Mouse (Mus musculus) cerebellum, adult 2 months (tissue): ENCODE data around the gene Acyp2. TPM values are rescaled to one million over a fixed set of nuclear protein-coding genes. Genes with fewer than 3 reads are reported as not detected.
"Not testable (repeated sequence)": the region's sequence is repeated elsewhere in the genome, so short reads cannot be mapped to it uniquely, and the experiment has no call there.

Source experiments
- DNase-seq, 2 experiments: peaks; one replicate each; pipeline ENCODE4 v3.0.0; 2021
- H3K27ac ChIP-seq: fragments of 200-500 bp; 2 replicates; pipeline ENCODE4 v1.5.1; 2012; ENCODE audit warnings: low read length, control low read depth, inconsistent platforms; ENCODE audit not compliant: insufficient read depth
- H3K27me3 ChIP-seq: fragments of 200-500 bp; 2 replicates; pipeline ENCODE4 v1.6.1; 2012; ENCODE audit warnings: inconsistent platforms, mild to moderate bottlenecking, low read length, moderate library complexity; ENCODE audit not compliant: control insufficient read depth, insufficient read depth
- H3K4me1 ChIP-seq: fragments of 200-500 bp; 2 replicates; pipeline ENCODE4 v1.6.1; 2011; ENCODE audit warnings: low read length; ENCODE audit not compliant: control insufficient read depth, insufficient read depth
- H3K4me3 ChIP-seq: fragments of 200-500 bp; replicated peaks from 2 replicates; pipeline ENCODE3; 2011; ENCODE audit warnings: mild to moderate bottlenecking, low read depth, low read length, control low read depth; ENCODE audit not compliant: insufficient read depth
- CTCF ChIP-seq: fragments of 200-500 bp; IDR thresholded peaks from 2 replicates; pipeline ENCODE4 v1.5.1; 2011; ENCODE audit warnings: low read depth, mild to moderate bottlenecking, control low read depth, low read length, moderate library complexity, borderline replicate concordance; ENCODE audit not compliant: insufficient read depth
- POLR2A ChIP-seq: fragments of 200-500 bp; IDR thresholded peaks from 2 replicates; pipeline ENCODE4 v1.6.1; 2011; ENCODE audit warnings: low read length, control low read depth, borderline replicate concordance; ENCODE audit not compliant: insufficient read depth
- WGBS: fragments of 180-500 bp; shearing (Covaris S2); methylation state at CpG from one replicate; pipeline ENCODE4 v1.1.7; 2018; 5-methylcytosine and 5-hydroxymethylcytosine counted together
- polyA plus RNA-seq: library from polyadenylated mRNA; depleted of rRNA; stranded (reverse); fragments of >200 nt; gene quantifications from 2 replicates; pipeline ENCODE4 v1.2.3, GENCODE M21; 2012

Acyp2 gene
- polyA plus RNA-seq, 1 experiment, result 75.2 TPM

GRCm38 (mm10) chr11:30650416-30650815 is 1.0 kb upstream of the Acyp2 start:
- 76% methylated on average over 1 of the region's 1 CpGs for WGBS
- H3K27me3 ChIP-seq, result no peaks in the 10 kb centered on the region
- DNase-seq, result no peak

GRCm38 (mm10) chr11:30635674-30636073 is 13.7 kb downstream of the Acyp2 start:
- 100% methylated on average over 1 of the region's 1 CpGs for WGBS
- no peaks in the 10 kb centered on the region for H3K4me1 ChIP-seq
- H3K27ac ChIP-seq, result no peak overlapping the region

More at GRCm38 (mm10) chr11:30650416-30650815, 1.0 kb upstream of the Acyp2 start:
- H3K27ac ChIP-seq, result no peak overlapping the region
- H3K4me1 ChIP-seq, result no peaks in the 10 kb centered on the region
- no peak for TF ChIP-seq CTCF
- TF ChIP-seq POLR2A, result no peak
- no peak overlapping the region for H3K4me3 ChIP-seq

GRCm38 (mm10) chr11:30630514-30630913 is 18.9 kb downstream of the Acyp2 start:
- Histone ChIP-seq H3K4me1 (no peaks in the 10 kb centered on the region), H3K4me3 (no peak overlapping the region), H3K27me3 (no peaks in the 10 kb centered on the region), H3K27ac (no peak overlapping the region)
- no peak for DNase-seq
- 86% methylated on average over 6 of the region's 6 CpGs for WGBS
- TF ChIP-seq CTCF, result no peak
- no peak for TF ChIP-seq POLR2A

More at GRCm38 (mm10) chr11:30635674-30636073, 13.7 kb downstream of the Acyp2 start:
- no peak for DNase-seq
- Histone ChIP-seq H3K27me3 (no peaks in the 10 kb centered on the region), H3K4me3 (no peak overlapping the region)
- TF ChIP-seq POLR2A, result no peak
- TF ChIP-seq CTCF, result no peak

- Histone ChIP-seq H3K4me1 (no peaks in the 10 kb centered on the region), H3K27ac (no peak overlapping the region), H3K4me3 (no peak overlapping the region), H3K27me3 (no peaks in the 10 kb centered on the region)
- no peak for DNase-seq
- 94% methylated on average over 2 of the region's 2 CpGs for WGBS
- TF ChIP-seq CTCF (no peak), POLR2A (no peak)
Observed at GRCm38 (mm10) chr11:30623218-30623617, 26.2 kb downstream of the Acyp2 start.

GRCm38 (mm10) chr11:30621386-30622363 is 27.7 kb downstream of the Acyp2 start:
- not testable (repeated sequence) for H3K4me3 ChIP-seq, DNase-seq
- 93% methylated on average over 1 of the region's 1 CpGs for WGBS

GRCm38 (mm10) chr11:30618235-30618634 is 31.2 kb downstream of the Acyp2 start:
- Histone ChIP-seq H3K4me3 (no peak overlapping the region), H3K27ac (no peak overlapping the region), H3K27me3 (no peaks in the 10 kb centered on the region), H3K4me1 (no peaks in the 10 kb centered on the region)
- WGBS, result 65% methylated on average over 4 of the region's 4 CpGs
- DNase-seq, result no peak
- no peak for TF ChIP-seq CTCF
- TF ChIP-seq POLR2A, result no peak

More at GRCm38 (mm10) chr11:30621386-30622363, 27.7 kb downstream of the Acyp2 start:
- H3K4me1 ChIP-seq, H3K27me3 ChIP-seq, H3K27ac ChIP-seq: not testable (repeated sequence)

GRCm38 (mm10) chr11:30617571-30618097 is 31.8 kb downstream of the Acyp2 start:
- WGBS, result 49% methylated on average over 2 of the region's 2 CpGs

GRCm38 (mm10) chr11:30615977-30616376 is 33.4 kb downstream of the Acyp2 start:
- Histone ChIP-seq H3K4me3 (no peak overlapping the region), H3K27me3 (no peaks in the 10 kb centered on the region), H3K4me1 (no peaks in the 10 kb centered on the region), H3K27ac (no peak overlapping the region)
- 96% methylated on average over 1 of the region's 1 CpGs for WGBS
- TF ChIP-seq POLR2A, result no peak
- no peak for TF ChIP-seq CTCF
- no peak for DNase-seq

More at GRCm38 (mm10) chr11:30617571-30618097, 31.8 kb downstream of the Acyp2 start:
- DNase-seq, result no peak
- Histone ChIP-seq H3K4me3 (no peak overlapping the region), H3K27me3 (no peaks in the 10 kb centered on the region), H3K27ac (no peak overlapping the region), H3K4me1 (no peaks in the 10 kb centered on the region)
- TF ChIP-seq CTCF (no peak), POLR2A (no peak)
